Mouse (Mus musculus) activated CD4-positive, CD25-positive, alpha-beta regulatory T cell (primary cell): ENCODE measurements around the gene Zfp654. TPM values are rescaled to one million over a fixed set of nuclear protein-coding genes. Genes with fewer than 3 reads are reported as not detected.

Experiments
- polyA plus RNA-seq, 2 experiments: library from polyadenylated mRNA; unstranded; fragments of 100-300 nt; shearing (Covaris generic); gene quantifications; one replicate each; pipeline ENCODE4 v1.2.1; 2017

Zfp654 gene
- 10 to 100 TPM; 20.2 to 22.9 TPM for polyA plus RNA-seq

DNA sequence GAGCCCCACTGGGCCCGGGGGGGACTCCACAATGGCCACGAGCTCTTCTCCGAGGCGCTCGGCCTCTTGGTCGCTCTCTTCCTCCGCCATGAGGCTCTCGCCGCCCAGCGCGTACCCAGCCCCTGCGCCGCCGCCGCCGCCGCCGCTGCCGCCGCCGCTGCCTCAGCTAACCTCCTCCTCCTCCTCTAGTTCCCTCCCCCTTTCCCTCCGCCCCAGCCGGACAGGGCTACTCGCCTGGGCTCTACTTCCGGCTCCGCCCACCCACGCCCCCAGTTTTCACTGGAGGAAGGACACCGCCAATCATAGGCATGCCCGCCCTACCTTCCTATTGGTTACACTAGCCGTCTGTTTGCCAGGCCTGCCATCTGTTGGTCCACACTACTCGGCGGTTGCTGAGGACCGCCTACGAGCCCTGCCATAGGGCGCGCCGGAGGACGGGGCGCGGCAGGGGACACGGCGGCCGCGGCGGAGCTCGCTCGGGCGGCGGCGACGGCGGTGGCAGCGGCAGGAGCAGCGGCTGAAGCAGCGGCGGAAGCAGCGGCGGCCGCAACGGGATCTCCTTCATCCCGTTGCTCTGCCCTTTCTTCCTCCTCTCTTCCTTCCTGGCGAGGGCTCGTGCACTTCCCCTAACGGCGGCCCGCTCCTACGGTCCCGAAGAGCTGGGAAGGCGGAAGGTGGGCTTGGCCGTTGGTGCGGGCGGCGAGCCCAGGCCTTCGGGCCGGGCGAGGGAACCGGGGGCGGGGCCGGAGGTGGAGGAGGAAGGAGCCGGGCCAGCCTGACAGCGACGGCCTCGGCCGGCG, at the start of gene Zfp654, which contains the start of gene Cggbp1:
Gene Zfp654 (minus strand): TSS at position 90 of the 800 bp plus-strand sequence.
Gene Cggbp1 (plus strand): TSS at position 434 of the 800 bp plus-strand sequence.

DNA sequence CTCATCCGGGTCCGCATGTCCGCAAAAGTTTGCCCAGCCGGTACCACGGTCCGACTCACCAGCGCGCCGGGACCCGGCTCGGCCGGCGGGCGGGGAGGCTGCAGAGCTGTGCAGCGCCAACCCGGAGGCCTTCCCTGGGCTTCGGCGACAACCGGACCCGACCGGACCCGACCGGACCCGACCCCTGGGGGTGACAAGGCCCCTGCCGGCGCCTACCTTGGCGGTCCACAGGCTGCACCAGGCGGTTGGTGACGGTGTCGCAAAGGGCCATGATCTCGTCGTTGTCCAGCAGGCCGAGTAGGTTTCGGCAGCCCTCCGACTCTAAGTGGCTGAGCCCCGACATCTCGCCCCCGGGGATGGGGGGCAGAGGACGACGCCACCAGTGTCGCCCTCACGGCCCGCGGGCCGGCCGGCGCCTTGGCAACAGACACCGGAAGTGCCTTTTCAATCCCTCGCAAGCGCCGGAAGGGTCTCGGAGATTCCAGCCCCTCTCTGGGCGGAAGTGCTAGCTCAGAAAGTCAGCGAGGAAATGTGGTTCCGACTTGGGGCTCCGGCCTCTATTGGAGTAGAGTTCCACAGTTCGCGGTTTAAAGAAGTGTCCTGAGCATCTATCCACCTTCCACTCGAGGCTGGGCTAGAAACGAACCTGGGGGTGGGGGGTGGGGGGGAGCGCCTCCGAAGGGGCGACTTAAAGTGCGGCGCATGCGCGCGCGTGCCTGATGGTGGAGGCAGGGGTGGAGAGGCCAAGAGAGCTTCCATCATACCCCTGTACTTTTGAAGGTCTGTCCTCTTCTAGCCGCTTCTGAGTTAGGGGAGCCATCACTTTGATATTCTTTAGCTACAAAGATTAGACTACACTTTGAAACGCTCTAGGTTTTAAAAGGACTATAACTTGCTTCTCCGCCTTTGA, 80.7 kb downstream of the Zfp654 start, which contains the start of gene 4930453N24Rik:
Gene 4930453N24Rik (minus strand): TSS at position 641 of the 910 bp plus-strand sequence.

Other genes starting within 250 kb of the Zfp654 start
- gene Csnka2ip, start 249.2 kb downstream of the Zfp654 start, polyA plus RNA-seq: not detected
- gene 4930453N24Rik, start 80.5 kb downstream of the Zfp654 start, polyA plus RNA-seq: 10 to 100 TPM; 49.4 to 57.1 TPM
- 100 to 1,000 TPM; 103 to 121 TPM for gene Cggbp1, start 344 bp upstream of the Zfp654 start, polyA plus RNA-seq